ENCODE assay signal across 11 mouse cellular contexts in genomic region chr4:136466226-136466625, GRCm38 (mm10). TPM values are rescaled to one million over a fixed set of nuclear protein-coding genes. Genes with fewer than 3 reads are reported as not detected.
DNase-seq lines count a peak whose midpoint lies in the region; ATAC-seq and TF ChIP-seq lines count a peak whose summit lies in the region.
"Had no signal": no experiment of that assay in that cellular context is flagged by ENCODE, and none has a peak within 500 bp of the region (broad histone marks: within the 10 kb centered on the region; RNA-seq: fewer than 3 reads in every experiment).

No protein-coding gene starts in this region.

- H3K4me2 ChIP-seq in heart, embryonic 16.5 days (ENCODE audit: low read depth, low read length): no peak overlapping the region
- H3K4me2 ChIP-seq in limb, embryonic 14.5 days (replicated peaks; ENCODE audit: low read depth, low read length, severe bottlenecking): 0 out of 2 replicates have a peak overlapping the region, but pooled peaks have one; percentile 4
- no peak overlapping the region for H3K4me2 ChIP-seq in liver, embryonic 11.5 days

- no peak for TF ChIP-seq POLR2A in limb, embryonic 14.5 days (IDR thresholded peaks at IDR 0.05; ENCODE audit: borderline replicate concordance, extremely low read depth, insufficient read depth, insufficient read length)

- H3K4me3 ChIP-seq in heart, embryonic 16.5 days (ENCODE audit: low read length): no peak overlapping the region
- H3K4me3 ChIP-seq in limb, embryonic 14.5 days (replicated peaks; ENCODE audit: low read length): no peak overlapping the region
- H3K4me3 ChIP-seq in liver, embryonic 11.5 days (ENCODE audit: low read depth, low read length): no peak overlapping the region

- H3K36me3 ChIP-seq in heart, embryonic 16.5 days (ENCODE audit: control insufficient read depth, insufficient read depth): no peaks in the 10 kb centered on the region
- H3K36me3 ChIP-seq in limb, embryonic 14.5 days (ENCODE audit: control insufficient read depth, insufficient read depth, low read length): no peaks in the 10 kb centered on the region
- no peaks in the 10 kb centered on the region for H3K36me3 ChIP-seq in liver, embryonic 11.5 days (ENCODE audit: control insufficient read depth, insufficient read depth, low read length)
- H3K36me3 ChIP-seq: G1E had no signal

- peak; percentile 76 for DNase-seq in left cerebral cortex, postnatal 4 days
- DNase-seq in left cerebral cortex, adult 9 months (ENCODE audit: low spot score in 2 of 2): no peak
- peak; percentile 80 to 86 for DNase-seq in cerebellum, postnatal 14 days
- DNase-seq in limb, embryonic 14.5 days (ENCODE audit: low spot score): peak; percentile 58
- DNase-seq in spleen, adult 12 weeks (ENCODE audit: low spot score): no peak
- no peak for DNase-seq in liver, embryonic 11.5 days (ENCODE audit: low spot score)
- DNase-seq: lung, adult 2 months; right cerebral cortex, postnatal 14 days had no signal

- H3K9ac ChIP-seq in heart, embryonic 16.5 days (ENCODE audit: low read length): 0 out of 2 replicates have a peak overlapping the region, but pooled peaks have one; percentile 7
- no peak overlapping the region for H3K9ac ChIP-seq in limb, embryonic 14.5 days (ENCODE audit: low read depth, low read length, severe bottlenecking)
- H3K9ac ChIP-seq in liver, embryonic 11.5 days (ENCODE audit: low read depth, low read length): no peak overlapping the region

- peaks cover 31% of the 10 kb centered on the region for H3K4me1 ChIP-seq in heart, embryonic 16.5 days (ENCODE audit: control insufficient read depth, insufficient read depth, low read length)
- H3K4me1 ChIP-seq in limb, embryonic 14.5 days (ENCODE audit: control insufficient read depth, insufficient read depth, low read length): peaks cover 26% of the 10 kb centered on the region
- peaks cover 21% of the 10 kb centered on the region for H3K4me1 ChIP-seq in liver, embryonic 11.5 days (replicated peaks; ENCODE audit: control insufficient read depth, insufficient read depth, low read length)

- H3K27me3 ChIP-seq in heart, embryonic 16.5 days (ENCODE audit: control insufficient read depth, insufficient read depth, low read length): 0 out of 2 replicates have a peak, but pooled peaks cover 3% of the 10 kb centered on the region
- H3K27me3 ChIP-seq in limb, embryonic 14.5 days (ENCODE audit: control insufficient read depth, insufficient read depth, low read length): peaks cover 16% of the 10 kb centered on the region; the same call in 1 of the 2 replicates
- H3K27me3 ChIP-seq in liver, embryonic 11.5 days (replicated peaks; ENCODE audit: control insufficient read depth, insufficient read depth, low read length): peaks cover 22% of the 10 kb centered on the region

- 22% methylated on average over 4 of the region's 4 CpGs for WGBS in heart, embryonic 16.5 days
- WGBS in limb, embryonic 14.5 days: 9% methylated on average over 4 of the region's 4 CpGs
- 57% methylated on average over 4 of the region's 4 CpGs for WGBS in liver, embryonic 11.5 days

- no peaks in the 10 kb centered on the region for H3K9me3 ChIP-seq in heart, embryonic 16.5 days (replicated peaks; ENCODE audit: control insufficient read depth, low read length)
- no peaks in the 10 kb centered on the region for H3K9me3 ChIP-seq in limb, embryonic 14.5 days (ENCODE audit: control insufficient read depth, low read length)
- H3K9me3 ChIP-seq in liver, embryonic 11.5 days (ENCODE audit: control insufficient read depth, low read length): no peaks in the 10 kb centered on the region

- intact Hi-C loops in left cerebral cortex, postnatal 4 days (cut with DNase I): no loop called here

- ATAC-seq in heart, embryonic 16.5 days (replicated peaks; ENCODE audit: extremely low read depth, insufficient read depth, low FRiP score): no peak
- ATAC-seq in limb, embryonic 14.5 days (ENCODE audit: low FRiP score, low read depth): no peak
- ATAC-seq in megakaryocyte, adult 5-6 weeks (ENCODE audit: poor library complexity, severe bottlenecking): no peak
- ATAC-seq in liver, embryonic 11.5 days (replicated peaks; ENCODE audit: low FRiP score): no peak

- H3K27ac ChIP-seq in heart, embryonic 16.5 days (ENCODE audit: low read length): peak overlapping the region; percentile 76
- H3K27ac ChIP-seq in limb, embryonic 14.5 days (replicated peaks; ENCODE audit: low read depth, low read length): peak overlapping the region; percentile 69
- no peak overlapping the region for H3K27ac ChIP-seq in liver, embryonic 11.5 days (ENCODE audit: low read depth, low read length)

RNA-seq across cellular contexts. Expression of gene Luzp1, which starts 3.3 kb away (rescaled TPM):
- total RNA-seq in left cerebral cortex, postnatal 4 days (2021): 10 to 100 TPM; 24.6 to 33.8 TPM
- 96.1 and 97.5 TPM in 2 replicates for polyA plus RNA-seq in heart, embryonic 16.5 days (2015; fragmentation: Nextera tagmentation; extraction: Ambion mirVana)
- 20.1 and 21.8 TPM in 2 replicates for polyA plus RNA-seq in limb, embryonic 14.5 days (2012; rRNA removed)
- 112 and 119 TPM in 2 replicates for polyA plus RNA-seq in limb, embryonic 14.5 days (2014; fragmentation: Nextera tagmentation; extraction: Ambion mirVana)
- total RNA-seq in megakaryocyte, adult 5-6 weeks (2015): 3.4 and 6.7 TPM in 2 replicates
- 3.5 and 4.8 TPM in 2 replicates for total RNA-seq in megakaryocyte, adult 5-6 weeks (2017)
- 44.7 TPM in 2 replicates for polyA plus RNA-seq in liver, embryonic 11.5 days (2014; fragmentation: Nextera tagmentation; extraction: Ambion mirVana)
- polyA plus RNA-seq: G1E had no signal

RNA-seq across cellular contexts. Expression of gene 6030445D17Rik, which starts 4.2 kb away (rescaled TPM):
- under 1 TPM; 0.46 to 0.58 TPM for total RNA-seq in left cerebral cortex, postnatal 4 days (2021)
- polyA plus RNA-seq in heart, embryonic 16.5 days (2015; fragmentation: Nextera tagmentation; extraction: Ambion mirVana): 0.32 TPM in 1 of 2 replicates, not detected in the other
- 0.27 and 0.38 TPM in 2 replicates for polyA plus RNA-seq in limb, embryonic 14.5 days (2012; rRNA removed)
- 0.26 and 0.48 TPM in 2 replicates for polyA plus RNA-seq in limb, embryonic 14.5 days (2014; fragmentation: Nextera tagmentation; extraction: Ambion mirVana)
- 0.13 TPM in 1 of 2 replicates, not detected in the other for total RNA-seq in megakaryocyte, adult 5-6 weeks (2015)
- total RNA-seq in megakaryocyte, adult 5-6 weeks (2017): not detected in 2 replicates
- not detected in 2 replicates for polyA plus RNA-seq in liver, embryonic 11.5 days (2014; fragmentation: Nextera tagmentation; extraction: Ambion mirVana)
- total RNA-seq: G1E had no signal
- polyA plus RNA-seq: G1E had no signal

RNA-seq across cellular contexts. Expression of gene Htr1d, which starts 42.9 kb away (rescaled TPM):
- total RNA-seq in left cerebral cortex, postnatal 4 days (2021): 1 to 10 TPM; 3.0 to 3.4 TPM
- polyA plus RNA-seq in heart, embryonic 16.5 days (2015; fragmentation: Nextera tagmentation; extraction: Ambion mirVana): 0.14 and 0.20 TPM in 2 replicates
- 0.23 and 0.63 TPM in 2 replicates for polyA plus RNA-seq in limb, embryonic 14.5 days (2012; rRNA removed)
- 0.25 and 0.44 TPM in 2 replicates for polyA plus RNA-seq in limb, embryonic 14.5 days (2014; fragmentation: Nextera tagmentation; extraction: Ambion mirVana)
- not detected in 2 replicates for total RNA-seq in megakaryocyte, adult 5-6 weeks (2015)
- total RNA-seq in megakaryocyte, adult 5-6 weeks (2017): not detected in 2 replicates
- polyA plus RNA-seq in liver, embryonic 11.5 days (2014; fragmentation: Nextera tagmentation; extraction: Ambion mirVana): 0.06 TPM in 1 of 2 replicates, not detected in the other
- polyA plus RNA-seq: G1E; lung, adult 2 months had no signal

Comparison
In these comparisons a context has a peak if more than half of its experiments do, and no peak if none do; other contexts are left out.
1. DNase-seq: peak in left cerebral cortex, postnatal 4 days (single experiment), cerebellum, postnatal 14 days (2 of 2) and limb, embryonic 14.5 days (single experiment); none in left cerebral cortex, adult 9 months (0 of 2), spleen, adult 12 weeks (single experiment) and liver, embryonic 11.5 days (single experiment).